Mouse (Mus musculus) embryonic facial prominence, embryonic 10.5 days (tissue): ENCODE measurements around the gene Baz2b. TPM values are rescaled to one million over a fixed set of nuclear protein-coding genes. Genes with fewer than 3 reads are reported as not detected.

Experiments used
- DNase-seq: peaks from one replicate; pipeline ENCODE4 v3.0.0-alpha.2; 2017; ENCODE audit warnings: low spot score
- H3K27ac ChIP-seq: fragments of 300-500 bp; sonication (generic); replicated peaks from 2 replicates; pipeline ENCODE4 v1.5.1; 2016; ENCODE audit warnings: mild to moderate bottlenecking
- H3K27me3 ChIP-seq: fragments of 300-500 bp; sonication (generic); replicated peaks from 2 replicates; pipeline ENCODE4 v1.6.1; 2016; ENCODE audit warnings: low read depth, mild to moderate bottlenecking; ENCODE audit not compliant: poor library complexity, severe bottlenecking
- H3K36me3 ChIP-seq: fragments of 300-500 bp; sonication (generic); replicated peaks from 2 replicates; pipeline ENCODE4 v1.6.1; 2016; ENCODE audit warnings: mild to moderate bottlenecking, moderate library complexity
- H3K4me1 ChIP-seq: fragments of 300-500 bp; sonication (generic); 2 replicates; pipeline ENCODE4 v1.6.1; 2016
- H3K4me3 ChIP-seq: fragments of 300-500 bp; sonication (generic); 2 replicates; pipeline ENCODE4 v1.5.1; 2016; ENCODE audit warnings: mild to moderate bottlenecking, moderate library complexity
- H3K9me3 ChIP-seq: fragments of 300-500 bp; sonication (generic); 2 replicates; pipeline ENCODE4 v1.6.1; 2016; ENCODE audit warnings: mild to moderate bottlenecking
- WGBS: fragments of 180-500 bp; shearing (Covaris S2); methylation state at CpG from one replicate; pipeline ENCODE4 v1.1.7; 2016; 5-methylcytosine and 5-hydroxymethylcytosine counted together
- polyA plus RNA-seq: library from polyadenylated mRNA; unstranded; fragments of >200 nt; fragmentation: Nextera tagmentation; extraction: Ambion mirVana; gene quantifications from 2 replicates; pipeline ENCODE4 v1.2.1, GENCODE M21; 2016

The Baz2b gene
- polyA plus RNA-seq, 1 experiment from 2014 or later: 63.6 TPM

DNA sequence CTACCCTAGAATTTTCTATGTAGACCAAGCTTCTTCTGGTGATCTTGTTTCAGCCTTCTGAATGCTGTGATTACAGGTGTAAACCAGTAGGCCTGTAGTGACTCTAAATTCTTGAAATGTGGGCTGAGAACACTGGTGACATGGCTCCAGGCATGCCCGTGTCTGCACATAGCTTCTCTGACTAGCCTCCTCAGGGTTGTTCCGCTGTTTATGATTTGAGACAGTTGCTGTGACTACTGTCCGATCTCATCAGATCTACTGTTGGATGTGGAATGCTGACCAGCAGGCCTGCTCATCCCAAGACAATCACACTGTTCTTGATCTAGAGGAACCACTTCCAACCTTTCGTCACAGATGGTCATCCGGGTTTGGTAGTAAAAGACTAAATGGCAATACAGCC lies 182.5 kb downstream of the Baz2b start:
- 93% methylated on average over 5 of the region's 5 CpGs for WGBS
- H3K4me3 ChIP-seq: no peak overlapping the region
- H3K27ac ChIP-seq: no peak overlapping the region
- H3K27me3 ChIP-seq: no peaks in the 10 kb centered on the region
- no peak for DNase-seq
- H3K36me3 ChIP-seq: peaks cover 11% of the 10 kb centered on the region; the same call in 1 of the 2 replicates
- H3K9me3 ChIP-seq: no peaks in the 10 kb centered on the region
- H3K4me1 ChIP-seq: peaks cover 10% of the 10 kb centered on the region; the same call in 1 of the 2 replicates

GRCm38 (mm10) chr2:60026554-60026953 lies 183.1 kb downstream of the Baz2b start:
- Histone ChIP-seq H3K9me3 (no peaks in the 10 kb centered on the region), H3K27me3 (no peaks in the 10 kb centered on the region), H3K36me3 (0 out of 2 replicates have a peak, but pooled peaks cover 10% of the 10 kb centered on the region), H3K4me3 (no peak overlapping the region), H3K27ac (no peak overlapping the region), H3K4me1 (peaks cover 16% of the 10 kb centered on the region)
- DNase-seq: no peak
- 62% methylated on average over 6 of the region's 6 CpGs for WGBS

DNA sequence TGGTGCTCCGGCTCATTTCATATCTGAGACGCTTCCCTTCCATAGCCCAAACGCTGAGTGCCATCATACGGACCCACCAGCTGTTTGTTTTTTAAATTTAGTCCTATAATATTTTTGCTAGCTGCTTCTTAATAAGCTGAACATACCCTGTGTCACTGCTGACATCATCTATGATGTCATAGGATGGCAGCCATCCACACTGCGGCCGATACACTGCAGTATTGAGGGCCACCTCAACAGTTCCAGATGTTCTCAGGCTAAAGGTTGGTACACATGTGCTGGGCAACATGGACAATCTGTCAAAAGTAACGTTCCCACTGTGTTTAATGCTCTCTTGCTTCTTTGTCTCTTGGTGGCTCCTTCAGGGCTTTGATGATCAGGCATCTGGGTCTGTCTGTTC lies 185.9 kb downstream of the Baz2b start:
- peaks cover 21% of the 10 kb centered on the region for H3K4me1 ChIP-seq
- 0 out of 2 replicates have a peak, but pooled peaks cover 2% of the 10 kb centered on the region for H3K36me3 ChIP-seq
- DNase-seq: no peak
- 89% methylated on average over 7 of the region's 7 CpGs for WGBS
- no peaks in the 10 kb centered on the region for H3K9me3 ChIP-seq
- no peaks in the 10 kb centered on the region for H3K27me3 ChIP-seq
- H3K4me3 ChIP-seq: no peak overlapping the region
- H3K27ac ChIP-seq: no peak overlapping the region

GRCm38 (mm10) chr2:60021556-60021955 lies 188.1 kb downstream of the Baz2b start:
- 37% methylated on average over 5 of the region's 5 CpGs for WGBS
- Histone ChIP-seq H3K9me3 (no peaks in the 10 kb centered on the region), H3K4me3 (no peak overlapping the region), H3K4me1 (peaks cover 21% of the 10 kb centered on the region), H3K27ac (no peak overlapping the region), H3K36me3 (no peaks in the 10 kb centered on the region), H3K27me3 (no peaks in the 10 kb centered on the region)
- peak; percentile 57 for DNase-seq

GRCm38 (mm10) chr2:60021138-60021537 lies 188.5 kb downstream of the Baz2b start:
- DNase-seq: no peak
- Histone ChIP-seq H3K9me3 (no peaks in the 10 kb centered on the region), H3K27me3 (no peaks in the 10 kb centered on the region), H3K36me3 (no peaks in the 10 kb centered on the region), H3K27ac (no peak overlapping the region), H3K4me3 (no peak overlapping the region), H3K4me1 (peaks cover 21% of the 10 kb centered on the region)
- 85% methylated on average over 6 of the region's 6 CpGs for WGBS

DNA sequence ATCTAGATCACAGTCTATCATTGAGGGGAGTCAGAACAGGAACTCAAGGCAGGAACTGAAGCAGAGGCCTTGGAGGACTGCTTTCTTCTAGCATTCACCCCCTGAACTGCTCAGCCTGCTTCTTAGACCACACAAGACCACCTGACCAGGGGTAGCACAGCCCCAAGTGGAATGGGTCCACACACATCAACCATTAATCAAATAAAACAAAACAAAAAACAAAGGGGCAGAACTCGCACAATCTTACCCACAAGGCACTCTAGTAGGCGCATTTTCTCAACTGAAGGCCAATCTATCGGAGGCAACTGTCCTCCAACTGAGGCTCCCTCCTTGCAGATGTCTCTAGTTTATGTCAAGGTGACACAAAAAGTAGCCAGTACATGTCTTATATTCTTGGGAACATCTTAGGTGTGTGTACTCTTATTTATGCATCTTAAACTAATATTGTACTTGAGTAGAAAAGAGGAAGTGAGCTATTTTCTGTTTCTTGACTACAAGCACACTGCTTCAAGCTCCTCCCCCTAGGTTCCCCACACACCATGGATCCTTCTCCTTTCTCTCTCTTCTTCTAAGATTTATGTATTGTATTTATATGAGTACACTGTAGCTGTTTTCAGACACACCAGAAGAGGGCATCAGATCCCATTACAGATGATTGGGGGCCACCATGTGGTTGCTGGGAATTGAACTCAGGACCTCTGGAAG lies 189.9 kb downstream of the Baz2b start:
- peaks cover 21% of the 10 kb centered on the region for H3K4me1 ChIP-seq
- DNase-seq: no peak
- H3K9me3 ChIP-seq: no peaks in the 10 kb centered on the region
- no peaks in the 10 kb centered on the region for H3K36me3 ChIP-seq
- 95% methylated on average over 3 of the region's 3 CpGs for WGBS
- no peak overlapping the region for H3K27ac ChIP-seq
- no peak overlapping the region for H3K4me3 ChIP-seq
- H3K27me3 ChIP-seq: no peaks in the 10 kb centered on the region

GRCm38 (mm10) chr2:60018875-60019501 lies 190.7 kb downstream of the Baz2b start:
- H3K4me1 ChIP-seq: peaks cover 15% of the 10 kb centered on the region
- no peak overlapping the region for H3K27ac ChIP-seq
- no peaks in the 10 kb centered on the region for H3K36me3 ChIP-seq
- WGBS: 91% methylated on average over 10 of the region's 10 CpGs
- H3K27me3 ChIP-seq: no peaks in the 10 kb centered on the region
- H3K4me3 ChIP-seq: no peak overlapping the region
- H3K9me3 ChIP-seq: no peaks in the 10 kb centered on the region
- DNase-seq: no peak

DNA sequence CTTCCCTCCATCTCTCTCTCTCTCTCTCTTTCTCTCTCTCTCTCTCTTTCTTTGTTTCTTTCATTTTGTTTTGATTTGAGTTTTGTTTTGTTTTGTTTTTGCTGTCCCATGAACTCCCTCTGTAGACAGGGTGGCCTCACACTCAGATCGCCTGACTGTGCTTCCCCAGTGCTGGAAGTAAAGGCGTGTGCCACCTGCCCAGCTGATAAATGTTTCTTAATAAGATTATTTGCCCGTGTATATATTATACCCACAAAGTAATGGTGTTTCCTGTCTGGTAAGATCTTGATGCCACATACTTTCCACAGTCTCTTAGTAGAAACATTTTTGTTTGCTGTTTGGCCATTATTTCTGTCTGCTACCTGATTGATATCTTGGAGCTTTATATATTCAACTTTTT lies 198.1 kb downstream of the Baz2b start:
- Histone ChIP-seq H3K27ac (no peak overlapping the region), H3K36me3 (no peaks in the 10 kb centered on the region), H3K9me3 (no peaks in the 10 kb centered on the region), H3K27me3 (no peaks in the 10 kb centered on the region), H3K4me1 (no peaks in the 10 kb centered on the region), H3K4me3 (no peak overlapping the region)
- 85% methylated on average over 3 of the region's 3 CpGs for WGBS
- no peak for DNase-seq

DNA sequence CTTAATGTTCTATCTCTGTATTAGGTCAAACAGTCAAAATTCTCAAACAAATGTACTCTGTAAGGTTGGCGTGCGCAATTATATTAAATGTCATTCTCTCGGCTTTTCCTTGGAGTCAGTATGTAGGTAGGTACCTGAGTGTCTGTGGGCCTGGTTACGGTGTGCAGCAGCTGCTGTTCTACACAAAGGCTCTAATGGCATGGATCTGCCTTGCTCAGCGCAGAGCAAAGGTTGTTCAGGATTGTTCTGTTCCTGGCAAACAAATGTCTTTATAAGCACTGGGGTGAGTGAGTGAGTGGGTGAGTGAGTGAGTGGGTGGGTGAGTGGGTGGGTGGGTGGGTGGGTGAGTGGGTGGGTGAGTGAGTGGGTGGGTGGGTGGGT lies 206.0 kb downstream of the Baz2b start:
- WGBS: 97% methylated on average over 5 of the region's 5 CpGs
- Histone ChIP-seq H3K27ac (no peak overlapping the region), H3K27me3 (no peaks in the 10 kb centered on the region), H3K4me3 (no peak overlapping the region), H3K4me1 (no peaks in the 10 kb centered on the region), H3K36me3 (peaks cover 58% of the 10 kb centered on the region), H3K9me3 (no peaks in the 10 kb centered on the region)
- no peak for DNase-seq

GRCm38 (mm10) chr2:60003038-60003664 lies 206.5 kb downstream of the Baz2b start:
- Histone ChIP-seq H3K36me3 (peaks cover 63% of the 10 kb centered on the region), H3K9me3 (no peaks in the 10 kb centered on the region), H3K27me3 (no peaks in the 10 kb centered on the region), H3K4me3 (no peak overlapping the region), H3K27ac (no peak overlapping the region), H3K4me1 (no peaks in the 10 kb centered on the region)
- no peak for DNase-seq
- 85% methylated on average over 5 of the region's 5 CpGs for WGBS

DNA sequence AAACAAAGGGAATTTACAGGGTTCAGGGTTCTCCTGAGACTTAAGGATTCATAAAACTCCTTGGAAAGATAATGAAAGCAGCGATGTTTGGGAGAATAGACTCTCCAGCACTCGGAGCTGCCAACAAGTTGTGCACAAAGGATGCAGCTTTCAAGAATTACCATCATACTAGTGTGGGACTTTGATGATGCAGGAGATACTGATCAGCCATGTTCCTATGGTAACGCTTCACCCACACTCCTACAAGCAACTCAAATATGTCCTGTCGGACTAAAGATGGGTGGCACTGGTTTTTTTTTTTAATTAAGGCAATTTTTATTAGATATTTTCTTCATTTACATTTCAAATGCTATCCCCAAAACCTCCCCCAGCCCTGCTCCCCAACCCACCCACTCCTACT lies 209.4 kb downstream of the Baz2b start:
- H3K27ac ChIP-seq: no peak overlapping the region
- no peak for DNase-seq
- H3K27me3 ChIP-seq: no peaks in the 10 kb centered on the region
- no peaks in the 10 kb centered on the region for H3K9me3 ChIP-seq
- peaks cover 62% of the 10 kb centered on the region for H3K36me3 ChIP-seq
- no peak overlapping the region for H3K4me3 ChIP-seq
- H3K4me1 ChIP-seq: no peaks in the 10 kb centered on the region
- 94% methylated on average over 4 of the region's 4 CpGs for WGBS

DNA sequence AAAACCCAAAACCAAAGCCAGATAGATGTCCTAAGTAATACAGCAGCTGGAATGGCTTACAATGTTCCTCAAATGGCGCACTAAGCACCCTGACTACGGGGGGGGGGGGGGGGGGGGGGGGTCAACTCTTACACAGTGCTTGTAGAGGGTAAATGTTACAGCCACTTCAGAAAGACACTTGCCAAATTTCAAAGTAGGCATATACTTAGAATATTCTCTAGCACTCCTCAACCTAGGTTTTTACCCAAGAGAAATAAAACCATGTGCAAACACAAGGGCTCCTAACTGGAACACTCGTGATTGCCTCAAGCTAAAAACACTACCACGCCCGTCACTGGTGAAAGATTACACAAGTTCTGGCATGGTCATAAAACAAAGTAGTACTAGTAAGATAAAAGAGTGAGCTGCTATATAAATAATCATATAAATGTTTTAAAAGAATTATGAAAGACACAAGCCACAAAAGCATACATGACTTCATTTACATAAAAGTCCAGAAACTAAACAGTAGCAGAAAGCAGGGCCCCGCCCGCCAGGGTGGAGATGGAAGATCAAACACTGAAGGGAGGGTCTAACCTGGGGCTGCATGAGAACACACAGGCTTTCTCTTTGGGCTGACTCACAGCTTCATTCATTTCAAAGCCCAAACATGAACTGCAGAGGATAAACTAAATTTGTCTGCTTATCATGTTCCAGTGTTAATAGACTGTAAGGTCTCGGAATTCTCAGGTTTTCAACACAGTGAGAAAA lies 212.0 kb downstream of the Baz2b start:
- Histone ChIP-seq H3K27ac (no peak overlapping the region), H3K4me3 (no peak overlapping the region), H3K27me3 (no peaks in the 10 kb centered on the region), H3K9me3 (no peaks in the 10 kb centered on the region), H3K36me3 (peaks cover 41% of the 10 kb centered on the region), H3K4me1 (peaks cover 13% of the 10 kb centered on the region)
- whole genome bisulfite sequencing: 89% methylated on average over 8 of the region's 8 CpGs
- no peak for DNase-seq
